Mouse (Mus musculus): ENCODE measurements around the gene Pkn1.
A peak's percentile ranks its signal among the peaks of the same experiment; 100 is the strongest.

Pkn1 gene

DNA sequence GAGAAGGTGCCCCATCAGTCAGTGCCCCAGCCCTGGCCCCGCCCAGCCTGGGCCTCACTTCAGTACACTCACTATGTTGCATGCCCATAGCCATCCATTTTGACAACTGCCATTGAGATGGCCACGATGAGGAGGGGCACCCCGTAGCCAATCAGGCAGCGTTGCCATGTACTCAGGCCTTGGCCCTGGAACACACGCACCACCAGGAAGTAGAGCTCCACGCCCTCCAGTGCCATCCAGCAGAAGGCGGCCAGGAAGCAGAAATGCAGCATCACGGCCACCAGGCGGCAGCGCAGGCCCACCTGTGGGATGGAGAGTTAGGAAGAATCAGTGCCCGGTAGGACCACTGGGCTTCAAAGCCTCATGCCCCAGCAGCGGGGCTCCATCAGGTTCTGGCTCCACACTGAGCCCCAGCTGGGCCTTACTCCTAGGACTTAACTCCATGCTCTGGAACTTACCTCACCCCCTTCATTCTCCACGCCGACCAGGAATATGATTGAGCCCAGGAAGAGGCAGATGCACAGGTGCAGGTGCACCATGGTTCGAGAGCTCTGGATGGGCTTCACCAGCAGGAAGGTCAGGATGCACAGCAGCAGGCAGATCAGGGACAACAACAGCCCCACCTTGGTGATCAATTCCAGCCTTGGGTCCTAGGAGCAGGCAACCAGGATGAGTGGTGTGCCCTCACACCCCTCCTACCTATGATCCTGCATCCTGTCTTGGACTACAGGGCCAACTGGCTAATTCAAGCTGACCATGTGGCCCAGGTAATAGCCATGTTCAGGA, 25.9 kb upstream of the Pkn1 start:
- ATAC-seq (ENCODE audit: insufficient number of reproducible peaks, low FRiP score, low TSS enrichment), result peak; percentile 72

DNA sequence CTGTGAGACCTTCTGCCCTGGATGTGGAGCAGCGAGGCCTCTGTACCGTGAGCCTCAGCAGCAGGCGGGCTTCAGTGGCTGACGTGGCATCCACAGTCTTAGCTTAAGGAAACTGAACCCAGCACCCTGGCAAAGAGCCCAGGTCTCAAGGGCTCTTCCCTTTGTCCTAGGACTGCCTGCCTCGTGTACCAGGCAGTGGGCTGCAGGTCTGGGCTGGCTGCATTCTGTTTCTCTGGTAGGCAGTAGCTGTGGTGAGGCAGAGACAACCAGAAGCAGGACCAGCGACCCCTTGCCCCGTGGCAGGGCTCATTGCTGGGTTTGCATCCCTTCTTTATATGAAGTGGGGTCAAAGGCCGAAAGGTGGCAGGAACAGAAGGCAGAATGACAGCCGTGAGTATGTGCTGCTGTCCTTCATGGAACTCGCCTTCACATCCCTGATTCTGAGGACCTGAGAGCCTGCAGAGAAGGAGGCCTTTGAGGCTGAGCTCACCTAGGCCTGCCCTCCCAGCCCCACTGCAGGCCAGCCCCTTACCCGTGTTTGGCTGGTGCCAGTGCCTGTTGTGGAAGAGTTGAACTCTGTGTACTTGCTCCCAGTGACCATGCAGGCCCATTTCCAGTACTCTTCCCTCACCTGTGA, 24.6 kb upstream of the Pkn1 start:
- ATAC-seq (ENCODE audit: insufficient number of reproducible peaks, low FRiP score, low TSS enrichment), result no peak

GRCm38 (mm10) chr8:83722631-83723030, 23.7 kb upstream of the Pkn1 start:
- no peak for ATAC-seq (ENCODE audit: insufficient number of reproducible peaks, low FRiP score, low TSS enrichment)

- ATAC-seq (ENCODE audit: insufficient number of reproducible peaks, low FRiP score, low TSS enrichment), result no peak
These were observed 22.5 kb upstream of the Pkn1 start for GRCm38 (mm10) chr8:83721405-83722025.

GRCm38 (mm10) chr8:83719693-83720092, 20.7 kb upstream of the Pkn1 start:
- no peak for ATAC-seq (ENCODE audit: insufficient number of reproducible peaks, low FRiP score, low TSS enrichment)

GRCm38 (mm10) chr8:83719048-83719447, 20.1 kb upstream of the Pkn1 start:
- ATAC-seq (ENCODE audit: insufficient number of reproducible peaks, low FRiP score, low TSS enrichment), result no peak

DNA sequence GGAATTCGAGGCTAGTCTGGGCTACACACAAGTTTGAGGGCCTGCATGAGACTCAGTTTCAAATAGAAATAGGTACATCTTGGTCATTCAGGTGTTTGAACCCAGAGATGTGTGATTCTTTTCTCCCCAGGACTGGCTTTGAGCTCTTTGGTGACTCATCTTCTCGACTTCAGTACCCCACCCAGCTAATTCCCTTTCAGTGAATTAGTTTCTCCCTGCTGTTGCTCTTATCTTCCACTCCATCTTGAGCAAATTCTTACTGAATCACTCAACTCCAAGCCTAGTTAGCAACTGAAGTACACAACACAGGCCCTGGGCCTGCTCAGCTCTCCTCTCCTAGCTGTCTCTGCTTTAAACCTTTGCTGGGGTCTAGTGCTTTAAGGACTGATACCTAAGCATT, 17.6 kb upstream of the Pkn1 start:
- no peak for ATAC-seq (ENCODE audit: insufficient number of reproducible peaks, low FRiP score, low TSS enrichment)

GRCm38 (mm10) chr8:83715771-83716170, 16.8 kb upstream of the Pkn1 start:
- no peak for ATAC-seq (ENCODE audit: insufficient number of reproducible peaks, low FRiP score, low TSS enrichment)

GRCm38 (mm10) chr8:83715031-83715690, 16.2 kb upstream of the Pkn1 start, which contains the start of gene Ddx39:
Gene Ddx39 (plus strand): TSS chr8:83715177.
- ATAC-seq (ENCODE audit: insufficient number of reproducible peaks, low FRiP score, low TSS enrichment), result peak; percentile 100

GRCm38 (mm10) chr8:83714676-83715030, 15.7 kb upstream of the Pkn1 start:
- no peak; the same call in 1 of the 2 replicates for ATAC-seq (ENCODE audit: insufficient number of reproducible peaks, low FRiP score, low TSS enrichment)

DNA sequence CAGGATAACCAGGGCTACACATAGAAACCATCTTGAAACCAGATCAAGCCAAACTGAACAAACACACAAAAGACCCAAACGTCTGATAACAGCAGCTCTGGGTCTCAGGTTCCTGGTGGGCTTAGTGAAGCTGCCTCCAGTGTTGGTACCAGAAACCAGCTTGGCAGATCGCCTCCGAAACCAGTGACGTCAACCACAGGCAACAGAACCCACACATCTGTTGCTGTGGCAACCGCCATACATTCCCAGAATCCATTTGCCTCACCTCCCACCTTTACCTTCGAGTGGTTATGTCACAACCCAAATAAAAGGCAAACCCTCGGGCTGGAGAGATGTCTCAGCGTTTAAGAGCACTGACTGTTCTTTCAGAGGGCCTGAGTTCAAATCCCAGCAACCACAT, 8.6 kb upstream of the Pkn1 start:
- ATAC-seq (ENCODE audit: insufficient number of reproducible peaks, low FRiP score, low TSS enrichment), result no peak

DNA sequence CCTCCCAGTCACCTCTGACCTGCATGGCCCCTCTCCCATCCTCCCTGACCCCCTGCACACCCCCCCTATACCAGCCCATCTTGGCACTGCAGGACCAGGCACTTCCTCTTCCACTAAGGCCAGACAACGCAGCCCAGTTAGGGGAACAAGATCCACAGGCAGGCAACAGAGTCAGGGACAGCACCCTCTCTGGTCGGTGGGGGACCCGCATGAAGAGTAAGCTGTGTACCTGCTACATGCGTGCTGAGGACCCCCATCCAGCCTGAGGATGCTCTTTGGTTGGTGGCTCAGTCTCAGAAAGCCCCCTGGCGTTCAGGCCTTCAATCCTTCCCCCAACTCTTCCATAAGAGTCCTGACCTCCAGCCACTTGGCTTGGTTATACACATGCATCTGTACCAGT, 7.4 kb upstream of the Pkn1 start:
- ATAC-seq (ENCODE audit: insufficient number of reproducible peaks, low FRiP score, low TSS enrichment), result no peak

GRCm38 (mm10) chr8:83703426-83703825, 4.4 kb upstream of the Pkn1 start:
- no peak for ATAC-seq (ENCODE audit: insufficient number of reproducible peaks, low FRiP score, low TSS enrichment)

- no peak for ATAC-seq (ENCODE audit: insufficient number of reproducible peaks, low FRiP score, low TSS enrichment)
These were observed 1.6 kb upstream of the Pkn1 start for GRCm38 (mm10) chr8:83700423-83701085.

DNA sequence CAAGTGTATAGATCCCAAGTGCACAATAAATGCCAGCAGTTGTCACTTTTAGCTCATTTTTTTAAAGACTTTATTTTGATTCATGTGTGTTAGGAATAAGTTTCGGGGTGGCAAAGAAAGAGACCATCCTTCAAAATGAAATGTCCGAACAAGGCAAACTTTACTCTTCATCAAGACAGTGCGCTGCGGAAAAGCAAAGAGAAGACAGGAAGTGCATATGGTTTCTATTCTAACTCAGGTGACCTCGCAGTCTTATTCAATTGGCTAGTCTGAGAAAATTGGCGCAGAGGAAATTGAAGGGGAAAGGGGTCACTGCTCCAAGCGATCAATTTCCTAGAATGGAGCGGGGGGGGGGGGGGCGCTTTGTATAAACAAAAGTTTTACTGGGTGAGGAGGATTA, 587 bp upstream of the Pkn1 start:
- no peak for ATAC-seq (ENCODE audit: insufficient number of reproducible peaks, low FRiP score, low TSS enrichment)

- ATAC-seq (ENCODE audit: insufficient number of reproducible peaks, low FRiP score, low TSS enrichment), result peak; percentile 41; the same call in 1 of the 2 replicates
These were observed 703 bp downstream of the Pkn1 start for GRCm38 (mm10) chr8:83698291-83698660.

GRCm38 (mm10) chr8:83697374-83698220, 1.4 kb downstream of the Pkn1 start:
- ATAC-seq (ENCODE audit: insufficient number of reproducible peaks, low FRiP score, low TSS enrichment), result no peak

- ATAC-seq (ENCODE audit: insufficient number of reproducible peaks, low FRiP score, low TSS enrichment), result no peak
These were observed 3.5 kb downstream of the Pkn1 start for GRCm38 (mm10) chr8:83695351-83696106.
